Mouse (Mus musculus) hindbrain, embryonic 15.5 days (tissue): ENCODE results near the gene Dedd. TPM values are rescaled to one million over a fixed set of nuclear protein-coding genes. Genes with fewer than 3 reads are reported as not detected.
"Not testable (repeated sequence)": the region's sequence is repeated elsewhere in the genome, so short reads cannot be mapped to it uniquely, and the experiment has no call there.

Source experiments
- ATAC-seq: fragments of 200-750 bp; cut with Nextera tagmentation; 2 replicates; pipeline ENCODE4 v1.8.0; 2017; ENCODE audit warnings: low read depth, moderate number of reproducible peaks, moderate TSS enrichment; ENCODE audit not compliant: low FRiP score
- H3K27ac ChIP-seq: fragments of 300-500 bp; sonication (generic); replicated peaks from 2 replicates; pipeline ENCODE4 v1.5.1; 2015; ENCODE audit warnings: mild to moderate bottlenecking, inconsistent platforms
- H3K27me3 ChIP-seq: fragments of 300-500 bp; sonication (generic); 2 replicates; pipeline ENCODE4 v1.6.1; 2015; ENCODE audit warnings: control low read depth, inconsistent platforms
- H3K36me3 ChIP-seq: fragments of 300-500 bp; sonication (generic); 2 replicates; pipeline ENCODE4 v1.6.1; 2015; ENCODE audit warnings: control low read depth, inconsistent platforms
- H3K4me1 ChIP-seq: fragments of 300-500 bp; sonication (generic); replicated peaks from 2 replicates; pipeline ENCODE4 v1.6.1; 2015; ENCODE audit warnings: control low read depth, inconsistent platforms
- H3K4me2 ChIP-seq: fragments of 300-500 bp; sonication (generic); 2 replicates; pipeline ENCODE4 v1.6.1; 2015; ENCODE audit warnings: moderate library complexity, mild to moderate bottlenecking, inconsistent platforms
- H3K4me3 ChIP-seq: fragments of 300-500 bp; sonication (generic); 2 replicates; pipeline ENCODE4 v1.5.1; 2015; ENCODE audit warnings: mild to moderate bottlenecking, inconsistent platforms
- H3K9ac ChIP-seq: fragments of 300-500 bp; sonication (generic); 2 replicates; pipeline ENCODE4 v1.6.1; 2015; ENCODE audit warnings: inconsistent platforms
- H3K9me3 ChIP-seq: fragments of 300-500 bp; sonication (generic); 2 replicates; pipeline ENCODE4 v1.6.1; 2016; ENCODE audit warnings: control low read depth, inconsistent platforms
- WGBS: fragments of 180-500 bp; shearing (Covaris S2); methylation state at CpG from one replicate; pipeline ENCODE4 v1.1.7; 2015; 5-methylcytosine and 5-hydroxymethylcytosine counted together
- polyA plus RNA-seq: library from polyadenylated mRNA; unstranded; fragments of >200 nt; fragmentation: Nextera tagmentation; extraction: Ambion mirVana; gene quantifications from 2 replicates; pipeline ENCODE4 v1.2.1, GENCODE M21; 2015

Gene Dedd
- polyA plus RNA-seq, 1 experiment from 2014 or later: 51.6 TPM

GRCm38 (mm10) chr1:171287136-171288081, 41.5 kb upstream of the Dedd start, which contains the start of gene Usp21:
Gene Usp21 (minus strand): TSS chr1:171287991.
- peak; percentile 94 for ATAC-seq
- Histone ChIP-seq H3K9me3 (no peaks in the 10 kb centered on the region), H3K9ac (peak within 1 kb of the TSS; percentile 94), H3K27ac (peak within 1 kb of the TSS; percentile 95), H3K4me3 (peak within 1 kb of the TSS; percentile 85), H3K4me2 (peak within 1 kb of the TSS; percentile 59), H3K36me3 (peaks cover 39% of the 10 kb centered on the region), H3K4me1 (peaks cover 26% of the 10 kb centered on the region), H3K27me3 (no peaks in the 10 kb centered on the region)
- under 1% methylated on average over 46 of the region's 49 CpGs for WGBS

- Histone ChIP-seq H3K9ac (no peak overlapping the region), H3K4me2 (peak overlapping the region; percentile 59), H3K27me3 (no peaks in the 10 kb centered on the region), H3K36me3 (peaks cover 37% of the 10 kb centered on the region), H3K4me3 (no peak overlapping the region), H3K27ac (peak overlapping the region; percentile 95), H3K4me1 (peaks cover 29% of the 10 kb centered on the region), H3K9me3 (no peaks in the 10 kb centered on the region)
- 74% methylated on average over 4 of the region's 4 CpGs for WGBS
- ATAC-seq: no peak
These were observed 40.6 kb upstream of the Dedd start for GRCm38 (mm10) chr1:171288328-171288727.

- Histone ChIP-seq H3K4me2 (peak overlapping the region; percentile 72), H3K9ac (peak overlapping the region; percentile 76; the same call in 1 of the 2 replicates), H3K4me1 (peaks cover 18% of the 10 kb centered on the region), H3K27me3 (peaks cover 18% of the 10 kb centered on the region), H3K9me3 (no peaks in the 10 kb centered on the region), H3K36me3 (peaks cover 16% of the 10 kb centered on the region), H3K4me3 (peak overlapping the region; percentile 70), H3K27ac (0 out of 2 replicates have a peak overlapping the region, but pooled peaks have one; percentile 96)
- no peak for ATAC-seq
- 83% methylated on average over 3 of the region's 3 CpGs for whole genome bisulfite sequencing
These were observed 35.6 kb upstream of the Dedd start for GRCm38 (mm10) chr1:171293351-171293750.

- Histone ChIP-seq H3K27me3 (peaks cover 19% of the 10 kb centered on the region), H3K27ac (peak overlapping the region; percentile 96), H3K4me2 (peak overlapping the region; percentile 72), H3K9me3 (no peaks in the 10 kb centered on the region), H3K36me3 (peaks cover 10% of the 10 kb centered on the region), H3K4me1 (peaks cover 16% of the 10 kb centered on the region), H3K9ac (peak overlapping the region; percentile 76), H3K4me3 (peak overlapping the region; percentile 70)
- no peak for ATAC-seq
- 35% methylated on average over 5 of the region's 5 CpGs for WGBS
These were observed 35.0 kb upstream of the Dedd start for GRCm38 (mm10) chr1:171293906-171294297.

GRCm38 (mm10) chr1:171294298-171295062, 34.5 kb upstream of the Dedd start, which contains the start of gene Ufc1:
Gene Ufc1 (minus strand): TSS chr1:171295024.
- peaks cover 5% of the 10 kb centered on the region for H3K36me3 ChIP-seq
- ATAC-seq: peak; percentile 89
- H3K27ac ChIP-seq: peak within 1 kb of the TSS; percentile 96
- peak within 1 kb of the TSS; percentile 70 for H3K4me3 ChIP-seq
- peaks cover 20% of the 10 kb centered on the region for H3K27me3 ChIP-seq
- H3K4me2 ChIP-seq: peak within 1 kb of the TSS; percentile 72
- WGBS: 1% methylated on average over 42 of the region's 42 CpGs
- H3K9ac ChIP-seq: peak within 1 kb of the TSS; percentile 76
- H3K9me3 ChIP-seq: no peaks in the 10 kb centered on the region
- H3K4me1 ChIP-seq: peaks cover 16% of the 10 kb centered on the region

GRCm38 (mm10) chr1:171295063-171295402, 33.9 kb upstream of the Dedd start:
- H3K9me3 ChIP-seq: no peaks in the 10 kb centered on the region
- ATAC-seq: no peak
- 17% methylated on average over 3 of the region's 3 CpGs for WGBS

GRCm38 (mm10) chr1:171298226-171298625, 30.7 kb upstream of the Dedd start:
- Histone ChIP-seq H3K27me3 (peaks cover 22% of the 10 kb centered on the region), H3K36me3 (no peaks in the 10 kb centered on the region), H3K4me1 (peaks cover 14% of the 10 kb centered on the region), H3K4me3 (no peak overlapping the region), H3K4me2 (no peak overlapping the region), H3K9me3 (no peaks in the 10 kb centered on the region), H3K27ac (no peak overlapping the region), H3K9ac (no peak overlapping the region)
- no peak for ATAC-seq
- WGBS: 75% methylated on average over 3 of the region's 3 CpGs

More at GRCm38 (mm10) chr1:171295063-171295402, 33.9 kb upstream of the Dedd start:
- H3K27me3 ChIP-seq: peaks cover 20% of the 10 kb centered on the region
- peak overlapping the region; percentile 72 for H3K4me2 ChIP-seq
- H3K9ac ChIP-seq: peak overlapping the region; percentile 76
- peak overlapping the region; percentile 70 for H3K4me3 ChIP-seq
- H3K27ac ChIP-seq: peak overlapping the region; percentile 96
- peaks cover 16% of the 10 kb centered on the region for H3K4me1 ChIP-seq
- no peaks in the 10 kb centered on the region; the same call in 1 of the 2 replicates for H3K36me3 ChIP-seq

GRCm38 (mm10) chr1:171306157-171306556, 22.8 kb upstream of the Dedd start:
- H3K9me3 ChIP-seq, H3K36me3 ChIP-seq, H3K27ac ChIP-seq, H3K4me2 ChIP-seq, ATAC-seq, H3K9ac ChIP-seq, H3K27me3 ChIP-seq, H3K4me1 ChIP-seq, H3K4me3 ChIP-seq: not testable (repeated sequence)
- WGBS: 73% methylated on average over 5 of the region's 5 CpGs

GRCm38 (mm10) chr1:171309321-171309720, 19.6 kb upstream of the Dedd start:
- 81% methylated on average over 2 of the region's 2 CpGs for WGBS
- Histone ChIP-seq H3K27ac (no peak overlapping the region), H3K4me2 (no peak overlapping the region), H3K27me3 (no peaks in the 10 kb centered on the region), H3K4me3 (no peak overlapping the region), H3K9me3 (no peaks in the 10 kb centered on the region), H3K4me1 (no peaks in the 10 kb centered on the region), H3K9ac (no peak overlapping the region), H3K36me3 (no peaks in the 10 kb centered on the region)
- ATAC-seq: no peak

- no peak for ATAC-seq
- Histone ChIP-seq H3K36me3 (no peaks in the 10 kb centered on the region), H3K27ac (no peak overlapping the region), H3K9ac (no peak overlapping the region), H3K27me3 (no peaks in the 10 kb centered on the region), H3K4me3 (no peak overlapping the region), H3K4me2 (no peak overlapping the region), H3K9me3 (no peaks in the 10 kb centered on the region), H3K4me1 (no peaks in the 10 kb centered on the region)
- 10% methylated on average over 7 of the region's 7 CpGs for WGBS
These were observed 9.2 kb upstream of the Dedd start for GRCm38 (mm10) chr1:171319748-171320147.

GRCm38 (mm10) chr1:171320151-171320550, 8.8 kb upstream of the Dedd start:
- H3K4me2 ChIP-seq: no peak overlapping the region
- H3K9ac ChIP-seq: no peak overlapping the region
- no peaks in the 10 kb centered on the region for H3K4me1 ChIP-seq
- H3K27me3 ChIP-seq: no peaks in the 10 kb centered on the region
- no peak overlapping the region for H3K27ac ChIP-seq
- ATAC-seq: no peak
- no peaks in the 10 kb centered on the region for H3K9me3 ChIP-seq
- 9% methylated on average over 5 of the region's 5 CpGs for WGBS
- no peak overlapping the region for H3K4me3 ChIP-seq
- H3K36me3 ChIP-seq: no peaks in the 10 kb centered on the region

GRCm38 (mm10) chr1:171321415-171321814, 7.5 kb upstream of the Dedd start:
- no peak overlapping the region for H3K9ac ChIP-seq
- ATAC-seq: no peak
- no peaks in the 10 kb centered on the region for H3K27me3 ChIP-seq
- no peaks in the 10 kb centered on the region for H3K4me1 ChIP-seq
- no peaks in the 10 kb centered on the region for H3K36me3 ChIP-seq
- no peaks in the 10 kb centered on the region for H3K9me3 ChIP-seq
- no peak overlapping the region for H3K27ac ChIP-seq
- no peak overlapping the region for H3K4me3 ChIP-seq
- H3K4me2 ChIP-seq: no peak overlapping the region
